Mouse (Mus musculus): ENCODE results near the gene Tefm.

DNA sequence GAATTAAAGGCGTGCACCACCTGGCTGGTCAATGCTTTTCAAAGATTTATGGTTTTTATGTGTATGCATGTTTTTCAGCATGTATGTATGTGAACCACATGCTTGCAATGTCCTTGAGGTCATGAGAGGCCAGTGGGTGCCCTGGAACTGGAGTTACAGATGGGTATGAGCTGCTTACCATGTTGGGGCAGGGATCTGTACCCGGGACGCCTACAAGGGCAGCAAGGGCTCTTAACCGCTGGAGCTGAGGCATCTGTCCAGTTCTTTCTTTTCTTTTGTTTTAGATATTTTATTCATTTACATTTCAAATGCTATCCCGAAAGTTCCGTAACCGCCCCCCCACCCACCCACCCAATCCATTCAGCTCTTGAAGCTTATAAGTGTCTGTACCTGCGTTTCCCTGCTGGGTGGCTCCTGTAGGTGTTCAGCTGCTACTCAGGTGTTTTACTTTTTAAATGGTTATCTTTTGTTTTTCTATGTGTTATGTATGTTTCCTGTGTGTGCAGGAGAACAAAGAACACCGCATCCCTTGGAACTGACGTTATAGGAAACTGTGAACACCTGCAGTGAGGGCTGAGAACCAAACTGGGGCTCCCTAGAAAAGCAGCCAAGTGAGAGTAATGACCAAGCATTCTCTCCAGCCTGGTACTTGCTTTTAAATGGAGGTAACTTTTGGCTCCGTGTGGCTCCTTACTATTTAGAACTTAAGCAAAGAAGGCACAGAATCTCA is 5.9 kb downstream of the Tefm start:
- no peak for TF ChIP-seq MAX (IDR thresholded peaks at IDR 0.05; ENCODE audit: low read depth)
- no peak for TF ChIP-seq USF1 (IDR thresholded peaks at IDR 0.05; ENCODE audit: low read depth)
- no peak for TF ChIP-seq POLR2A (IDR thresholded peaks at IDR 0.05; ENCODE audit: insufficient read length, low read depth)
- TF ChIP-seq MYOG (IDR thresholded peaks at IDR 0.05; ENCODE audit: control insufficient read depth in 1 of 3, insufficient read depth in 1 of 3, insufficient read length in 2 of 3, low read depth in 2 of 3): no peak
- TF ChIP-seq TCF12 (IDR thresholded peaks at IDR 0.05; ENCODE audit: insufficient read depth, poor library complexity, severe bottlenecking): no peak
- no peak for TF ChIP-seq CEBPB (IDR thresholded peaks at IDR 0.05; ENCODE audit: insufficient read depth, poor library complexity, severe bottlenecking)
- TF ChIP-seq SRF (IDR thresholded peaks at IDR 0.05; ENCODE audit: control insufficient read depth, insufficient read length, low read depth): no peak
- no peak for TF ChIP-seq POLR2AphosphoS2 (IDR thresholded peaks at IDR 0.05; ENCODE audit: insufficient read length, low read depth)
- no peak for TF ChIP-seq E2F4 (IDR thresholded peaks at IDR 0.05; ENCODE audit: insufficient read depth)

Measured in myocyte (in vitro differentiated cells).